Mouse (Mus musculus): ENCODE results near the gene Lig3. TPM values are rescaled to one million over a fixed set of nuclear protein-coding genes. Genes with fewer than 3 reads are reported as not detected.

Gene Lig3
- 9.1 and 11.4 TPM in 2 replicates for polyA plus RNA-seq (2012; rRNA removed)

DNA sequence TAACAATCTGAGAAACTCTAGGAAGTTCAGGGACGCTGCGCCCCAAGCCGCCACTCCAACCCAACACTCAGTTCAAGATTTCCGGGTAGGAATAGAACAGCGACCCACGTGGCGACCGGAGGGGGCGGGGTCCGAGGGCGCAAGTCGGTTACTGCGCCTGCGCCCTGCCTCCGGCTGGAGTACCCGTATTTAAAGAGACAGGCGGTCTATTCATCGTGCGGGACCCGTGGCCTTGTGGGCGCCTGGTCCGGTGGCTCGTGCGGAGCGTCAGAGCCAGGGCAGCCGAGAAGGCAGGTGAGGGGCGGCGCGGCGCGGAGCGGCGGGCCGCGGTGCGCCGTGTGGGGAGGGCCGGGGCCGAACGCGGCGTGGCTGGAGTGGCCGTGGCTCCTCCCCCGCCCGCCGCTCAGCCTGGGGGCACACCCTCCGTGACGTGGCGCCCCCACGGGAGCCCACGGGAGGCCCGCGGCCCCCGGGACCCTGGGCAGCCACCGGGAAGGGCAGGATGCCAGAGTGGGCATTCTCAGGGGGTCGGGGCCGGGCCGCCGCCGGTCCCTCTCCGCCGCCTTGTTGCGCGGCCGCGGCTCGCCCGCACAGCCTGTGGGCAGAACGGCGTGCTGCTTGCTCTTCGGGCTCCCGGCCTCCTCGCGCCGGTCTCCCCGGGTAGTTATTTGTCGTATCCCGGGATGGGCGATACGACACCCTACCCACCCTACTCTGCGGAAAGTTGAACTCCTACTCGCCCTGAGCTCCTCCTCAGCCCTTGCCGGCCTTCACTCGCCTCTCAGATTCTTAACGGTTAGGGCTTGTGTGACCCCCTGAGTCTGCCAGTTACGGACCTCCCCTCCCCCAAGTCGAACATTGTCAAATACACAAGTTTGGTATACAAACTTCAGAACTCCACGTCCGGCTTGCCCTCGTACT is at the start of gene Lig3:
Gene Lig3, plus strand, starts transcription at position 126 of the 921 bp plus-strand sequence.

GRCm38 (mm10) chr11:82763742-82764437 is 17.0 kb upstream of the Lig3 start, which contains the start of the genes Cct6b and Zfp830:
Gene Cct6b, minus strand, starts transcription at chr11:82764321.
Gene Zfp830, plus strand, starts transcription at chr11:82764345.

Other genes with a start within 250 kb of the Lig3 start
- 0.17 TPM in 1 of 2 replicates, not detected in the other for gene Cct6b, start 16.8 kb upstream of the Lig3 start, polyA plus RNA-seq (2012; rRNA removed)
- gene Zfp830, start 16.8 kb upstream of the Lig3 start, polyA plus RNA-seq (2012; rRNA removed), result 5.2 and 7.0 TPM in 2 replicates
- gene Rffl, start 90.1 kb downstream of the Lig3 start, polyA plus RNA-seq (2012; rRNA removed), result 17.8 and 21.8 TPM in 2 replicates
- 16.4 and 16.5 TPM in 2 replicates for gene Rad51d, start 109.5 kb downstream of the Lig3 start, polyA plus RNA-seq (2012; rRNA removed)
- 0.47 and 0.56 TPM in 2 replicates for gene Fndc8, start 111.0 kb downstream of the Lig3 start, polyA plus RNA-seq (2012; rRNA removed)
- 35.4 and 36.8 TPM in 2 replicates for gene Nle1, start 127.3 kb downstream of the Lig3 start, polyA plus RNA-seq (2012; rRNA removed)
- 1.0 and 1.6 TPM in 2 replicates for gene Unc45b, start 129.4 kb downstream of the Lig3 start, polyA plus RNA-seq (2012; rRNA removed)
- 0.74 and 2.1 TPM in 2 replicates for gene Slfn5, start 170.2 kb downstream of the Lig3 start, polyA plus RNA-seq (2012; rRNA removed)
- 0.97 and 1.2 TPM in 2 replicates for gene Slfn9, start 210.7 kb downstream of the Lig3 start, polyA plus RNA-seq (2012; rRNA removed)
- 0.23 and 0.30 TPM in 2 replicates for gene Slfn8, start 239.7 kb downstream of the Lig3 start, polyA plus RNA-seq (2012; rRNA removed)

All from colon, adult 2 months (tissue).